Mouse (Mus musculus) urinary bladder, adult 18-20 months (tissue): ENCODE measurements at regions not wholly inside any gene's neighbourhood (a gene's known extent, or its start where the extent isn't known, plus 50 kb on each side); places are given as distances from the start of the nearest gene placed in this dataset.

Experiments used
- DNase-seq, 2 experiments: peaks; one replicate each; pipeline ENCODE4 v3.0.0; 2022; ENCODE audit warnings: low spot score in 2 of 2, mixed read lengths in 2 of 2

DNA sequence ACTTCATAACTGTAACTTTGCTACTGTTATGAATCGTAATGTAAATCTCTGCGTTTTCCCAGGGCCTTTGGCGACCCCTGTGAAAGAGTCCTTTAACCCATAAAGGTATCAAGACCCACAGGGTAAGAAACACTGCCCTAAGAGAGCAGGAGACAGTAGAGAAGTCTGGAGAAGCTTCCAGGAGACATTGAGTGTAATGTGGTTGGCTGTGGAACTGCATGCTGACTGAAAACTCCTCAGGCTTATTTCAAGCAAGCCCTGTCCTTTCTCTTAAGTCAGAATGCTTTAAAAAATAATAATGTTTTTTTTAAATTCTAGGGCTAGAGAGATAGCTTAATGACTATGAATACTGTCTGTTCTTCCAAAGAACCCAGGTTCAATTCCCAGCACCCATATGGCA lies 71.9 kb upstream of the Frmd6 start:
- no peak for DNase-seq

DNA sequence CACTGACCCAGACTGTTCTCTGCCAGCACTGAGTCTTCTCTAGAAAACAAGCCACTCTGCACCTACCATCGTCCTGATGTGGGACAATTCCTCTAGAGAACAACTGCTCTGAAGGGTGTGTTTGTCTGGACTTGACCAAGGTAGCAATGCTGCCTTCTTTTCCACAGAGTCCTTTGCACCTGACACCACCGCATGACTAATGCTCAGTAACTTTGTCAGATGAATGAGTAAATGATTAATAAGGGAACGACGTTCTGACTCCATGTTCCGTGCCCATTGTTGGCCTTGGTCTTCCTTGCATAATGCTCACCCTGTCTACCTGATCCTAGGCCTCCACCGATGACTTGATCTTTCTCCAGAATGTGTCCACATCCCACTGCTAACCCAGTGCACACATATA lies 67.2 kb upstream of the Frmd6 start:
- no peak for DNase-seq

DNA sequence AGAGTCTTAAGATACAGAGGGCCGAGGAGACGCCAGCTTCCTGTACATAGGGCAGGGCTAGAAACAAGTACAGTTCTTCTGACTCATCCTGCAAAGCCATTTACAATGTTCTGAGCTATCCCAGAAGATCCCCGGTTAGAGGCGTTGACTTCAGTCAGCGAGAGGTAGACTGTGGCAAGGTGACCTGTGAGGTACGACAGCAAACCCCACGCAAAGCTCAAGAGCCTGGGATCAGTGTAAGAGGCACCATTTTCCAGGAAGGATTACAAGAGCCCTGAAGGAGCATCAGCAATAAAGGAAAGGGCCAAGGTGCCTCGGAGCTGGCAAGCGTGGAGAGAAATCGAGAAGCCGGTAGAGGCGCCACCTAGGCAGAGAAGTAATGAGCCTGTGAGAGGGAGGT lies 61.8 kb upstream of the Frmd6 start:
- DNase-seq, result no peak

DNA sequence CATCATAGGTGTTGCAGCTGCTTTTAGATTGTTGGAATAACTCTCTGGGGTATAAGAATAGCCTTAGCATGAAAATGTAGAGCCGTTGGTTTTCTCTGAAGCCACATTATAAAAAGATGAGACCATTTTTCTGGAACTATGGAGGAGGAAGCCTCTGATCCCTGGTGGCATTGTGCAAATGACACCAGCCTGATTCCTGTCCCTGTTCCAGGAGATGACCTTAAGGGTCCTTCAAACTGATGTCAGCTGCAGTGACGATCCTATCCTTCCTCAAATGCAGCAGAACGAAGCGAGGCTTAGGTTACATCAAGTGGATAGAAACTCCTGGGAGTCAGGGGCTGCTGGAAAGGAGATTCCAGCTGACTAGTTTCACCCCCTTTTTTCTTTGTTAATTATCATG lies 59.0 kb upstream of the Frmd6 start:
- DNase-seq, result no peak

DNA sequence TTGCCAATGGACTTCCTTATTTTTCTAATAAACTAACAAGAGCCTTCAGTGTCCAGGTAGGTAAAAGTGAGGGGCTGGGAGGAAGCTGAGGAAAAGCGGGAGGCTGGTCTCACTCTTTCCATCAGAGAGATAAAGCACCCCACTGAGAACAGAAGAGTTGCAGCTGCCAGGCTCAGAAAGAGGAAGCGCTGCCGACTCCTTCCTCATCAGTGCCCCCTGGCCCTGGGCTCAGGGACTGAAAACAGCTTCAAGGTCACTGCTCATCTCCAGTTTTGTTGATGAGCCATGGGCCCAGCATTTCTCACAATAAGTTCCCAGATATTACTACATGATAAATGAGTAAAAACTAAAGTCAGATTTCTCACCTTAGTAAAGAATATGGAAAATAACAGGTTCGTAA lies 57.4 kb upstream of the Frmd6 start:
- no peak for DNase-seq

DNA sequence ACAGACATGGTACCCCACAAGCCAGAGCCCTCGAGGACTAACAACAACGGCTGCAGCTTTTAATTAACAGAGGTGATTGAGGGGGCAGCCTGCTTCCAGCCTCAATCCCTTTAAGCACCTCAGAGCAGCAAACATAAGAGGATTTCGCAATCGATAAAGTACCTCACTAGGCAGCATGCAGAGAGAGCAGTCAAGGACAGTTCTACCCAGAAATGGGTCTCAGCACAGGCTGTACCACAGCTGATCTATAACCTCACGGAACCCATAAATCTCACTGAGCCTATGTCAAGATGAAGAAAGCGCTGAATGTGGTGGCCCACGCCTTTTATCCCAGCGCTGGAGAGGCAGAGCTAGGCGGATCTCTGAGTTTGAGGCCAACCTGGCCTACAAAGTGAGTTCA lies 56.6 kb upstream of the Frmd6 start:
- no peak for DNase-seq

DNA sequence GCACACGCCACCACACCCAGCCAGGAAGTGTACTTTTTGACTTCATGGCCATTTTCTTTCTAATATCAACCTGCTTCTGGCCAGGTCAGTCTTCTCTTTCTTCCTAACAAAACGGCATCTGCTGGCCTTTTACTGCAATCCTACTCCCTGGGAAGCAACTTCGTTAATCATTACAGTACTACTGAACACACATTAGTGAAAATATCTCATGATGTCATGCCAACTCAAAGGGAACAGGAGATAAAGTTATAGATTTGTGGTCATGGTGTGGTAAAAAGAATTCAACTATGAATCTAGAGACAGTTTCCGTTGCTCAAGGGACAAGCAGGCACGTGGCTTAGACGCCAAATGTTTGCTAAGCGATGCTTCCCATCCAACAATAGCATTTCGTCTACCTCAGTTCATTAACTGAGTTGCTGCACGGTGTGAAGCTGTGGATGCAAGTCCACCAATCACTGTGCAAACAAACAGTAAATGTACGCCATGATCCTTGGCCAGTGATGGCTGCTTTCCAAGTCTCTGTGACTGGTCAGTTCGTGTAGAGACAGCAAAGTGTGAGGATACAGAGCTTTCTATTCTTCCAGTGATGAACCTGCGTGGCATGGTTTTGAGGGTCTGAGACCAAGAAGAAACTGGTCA lies 55.7 kb upstream of the Frmd6 start:
- no peak for DNase-seq

DNA sequence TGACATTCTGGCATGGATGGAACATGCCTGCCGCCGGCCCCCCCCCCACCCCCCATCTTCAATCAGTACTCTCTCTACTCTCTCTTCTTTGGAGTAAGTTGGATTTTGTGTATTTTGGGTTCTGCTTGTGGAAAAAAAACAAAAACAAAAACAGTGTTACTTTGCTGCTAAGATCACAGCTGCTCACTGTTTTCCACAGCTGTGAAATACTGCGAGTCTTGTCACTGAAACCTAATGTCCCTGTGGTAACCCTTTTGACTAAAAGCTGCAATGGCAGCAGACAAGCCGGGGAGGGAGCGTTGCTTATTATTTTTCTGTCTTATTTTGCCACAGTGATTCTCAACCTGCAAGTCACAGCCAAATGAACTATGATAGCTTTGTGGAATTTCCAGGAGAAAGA lies 51.3 kb upstream of the Frmd6 start:
- no peak for DNase-seq

DNA sequence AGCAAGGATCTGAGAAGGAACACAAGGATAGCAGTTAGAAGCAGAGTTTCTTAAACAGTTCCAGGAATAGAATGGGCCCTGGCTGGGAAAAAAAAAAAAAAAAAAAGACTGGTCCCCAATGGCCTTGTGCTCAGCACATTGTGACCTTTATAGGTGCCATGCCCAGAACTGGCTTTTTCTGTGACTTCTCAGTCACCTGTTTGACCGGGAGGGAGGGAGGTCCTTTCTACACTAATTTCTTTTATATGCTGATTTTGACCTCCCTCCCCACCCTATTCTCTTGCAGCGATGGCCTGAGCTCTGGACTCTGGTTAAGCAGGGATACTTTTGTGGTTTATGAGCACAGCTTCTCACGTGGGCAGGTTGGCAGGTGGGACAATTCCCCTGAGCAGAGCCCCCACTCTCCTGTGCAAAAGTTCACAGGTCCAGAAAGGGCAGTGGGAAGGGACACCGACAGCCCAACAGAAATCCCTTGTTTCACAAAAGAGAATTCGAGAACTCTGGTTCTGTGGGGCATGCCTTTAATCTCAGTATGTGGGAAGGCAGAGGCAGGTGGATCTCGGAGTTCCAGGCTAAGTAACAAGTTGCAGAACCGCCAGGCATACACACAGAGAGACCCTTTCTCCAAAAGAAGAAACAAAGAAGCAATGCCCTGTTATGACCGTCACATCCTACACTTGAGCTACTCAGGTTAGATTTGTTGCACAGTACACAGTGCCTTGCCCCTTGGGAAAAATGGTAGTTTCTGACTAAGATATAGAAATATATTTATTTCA lies 50.3 kb upstream of the Frmd6 start:
- no peak for DNase-seq
